Mouse (Mus musculus) spleen, postnatal 36 days (tissue): Measurements from ENCODE around the gene Gm48551.

ENCODE experiments used
- DNase-seq, 2 experiments: peaks; one replicate each; pipeline ENCODE4 v3.0.0; 2022; ENCODE audit warnings: low spot score in 2 of 2, mixed read lengths in 1 of 2

The Gm48551 gene

GRCm38 (mm10) chr10:81382039-81382438, 2.2 kb upstream of the Gm48551 start:
- peak; percentile 74 to 88 for DNase-seq

GRCm38 (mm10) chr10:81384605-81384982, 328 bp downstream of the Gm48551 start:
- no peak for DNase-seq

- DNase-seq = no peak
Observed at GRCm38 (mm10) chr10:81385603-81386306, 1.5 kb downstream of the Gm48551 start.

- DNase-seq = no peak
Observed at GRCm38 (mm10) chr10:81387716-81388115, 3.5 kb downstream of the Gm48551 start.

- no peak for DNase-seq
Observed at GRCm38 (mm10) chr10:81388505-81389055, 4.3 kb downstream of the Gm48551 start, which contains the start of gene Gm48552. Gene Gm48552, plus strand, starts transcription at chr10:81389005.

GRCm38 (mm10) chr10:81389373-81389772, 5.1 kb downstream of the Gm48551 start:
- DNase-seq = no peak

GRCm38 (mm10) chr10:81389801-81390677, 5.8 kb downstream of the Gm48551 start:
- peak; percentile 59 to 71 for DNase-seq

- no peak for DNase-seq
Observed at GRCm38 (mm10) chr10:81390678-81390965, 6.4 kb downstream of the Gm48551 start.

- no peak for DNase-seq
Observed at GRCm38 (mm10) chr10:81392270-81392669, 8.0 kb downstream of the Gm48551 start.

GRCm38 (mm10) chr10:81392781-81393185, 8.5 kb downstream of the Gm48551 start, which contains the start of gene Smim24:
Gene Smim24, plus strand, starts transcription at chr10:81393051.
- DNase-seq = no peak

GRCm38 (mm10) chr10:81393456-81394063, 9.3 kb downstream of the Gm48551 start:
- no peak for DNase-seq

GRCm38 (mm10) chr10:81395127-81395526, 10.9 kb downstream of the Gm48551 start:
- peak; percentile 51 to 63 for DNase-seq

GRCm38 (mm10) chr10:81395865-81396264, 11.6 kb downstream of the Gm48551 start:
- DNase-seq = no peak

GRCm38 (mm10) chr10:81396749-81397148, 12.5 kb downstream of the Gm48551 start:
- DNase-seq = no peak

- no peak for DNase-seq
Observed at GRCm38 (mm10) chr10:81399296-81399695, 15.0 kb downstream of the Gm48551 start.

GRCm38 (mm10) chr10:81399798-81400308, 15.6 kb downstream of the Gm48551 start:
- no peak for DNase-seq

GRCm38 (mm10) chr10:81400371-81401204, 16.3 kb downstream of the Gm48551 start:
- DNase-seq = no peak

GRCm38 (mm10) chr10:81401205-81401520, 16.9 kb downstream of the Gm48551 start:
- no peak for DNase-seq

- DNase-seq = no peak
Observed at GRCm38 (mm10) chr10:81401521-81402226, 17.4 kb downstream of the Gm48551 start.

GRCm38 (mm10) chr10:81402227-81402765, 18.0 kb downstream of the Gm48551 start:
- DNase-seq = no peak
